Mouse (Mus musculus) heart, postnatal 0 days (tissue): ENCODE results near the gene Bcas1.

Experiments
- CTCF ChIP-seq: IDR thresholded peaks from 2 replicates; pipeline ENCODE4 v1.5.1; 2016; ENCODE audit warnings: antibody characterized with exemption, control low read depth, low read depth
- EP300 ChIP-seq: IDR thresholded peaks from 2 replicates; pipeline ENCODE4 v1.6.1; 2016; ENCODE audit warnings: antibody characterized with exemption, low read depth

GRCm38 (mm10) chr2:170318713-170319532, 108.7 kb downstream of the Bcas1 start:
- TF ChIP-seq CTCF (peak; percentile 90), EP300 (no peak)
